Mouse (Mus musculus) heart, adult 8-10 months (tissue): ENCODE measurements around the gene Fgf9. TPM values are rescaled to one million over a fixed set of nuclear protein-coding genes. Genes with fewer than 3 reads are reported as not detected.

ENCODE experiments used
- DNase-seq: peaks from one replicate; pipeline ENCODE4 v3.0.0; 2022; ENCODE audit warnings: low spot score
- total RNA-seq, 4 experiments: library from RNA; stranded (reverse); gene quantifications; 2 replicates each; pipeline ENCODE4 v1.2.4; 2022

The Fgf9 gene
- total RNA-seq, 4 experiments from 2014 or later = 7.3 to 9.1 (median 7.7) TPM

DNA sequence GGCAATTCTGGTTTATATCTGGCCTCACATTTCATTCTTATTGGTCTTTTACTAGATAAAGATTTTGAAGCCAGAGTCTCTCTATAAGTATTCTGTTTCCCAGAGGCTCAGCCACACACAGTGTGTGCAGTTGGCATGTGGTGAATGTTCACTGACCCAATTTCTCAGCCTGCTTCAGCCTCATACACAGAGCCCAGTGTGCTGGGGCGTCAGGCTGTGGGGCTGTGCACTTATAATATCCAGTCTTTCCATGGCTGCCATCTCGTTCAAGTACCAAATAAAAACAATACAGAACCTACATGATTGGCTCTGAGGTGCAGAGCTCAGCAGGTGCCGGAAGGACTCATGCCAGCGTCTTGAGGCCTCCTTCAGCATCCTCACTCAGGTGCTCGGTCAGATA lies 19.1 kb downstream of the Fgf9 start:
- DNase-seq = no peak

DNA sequence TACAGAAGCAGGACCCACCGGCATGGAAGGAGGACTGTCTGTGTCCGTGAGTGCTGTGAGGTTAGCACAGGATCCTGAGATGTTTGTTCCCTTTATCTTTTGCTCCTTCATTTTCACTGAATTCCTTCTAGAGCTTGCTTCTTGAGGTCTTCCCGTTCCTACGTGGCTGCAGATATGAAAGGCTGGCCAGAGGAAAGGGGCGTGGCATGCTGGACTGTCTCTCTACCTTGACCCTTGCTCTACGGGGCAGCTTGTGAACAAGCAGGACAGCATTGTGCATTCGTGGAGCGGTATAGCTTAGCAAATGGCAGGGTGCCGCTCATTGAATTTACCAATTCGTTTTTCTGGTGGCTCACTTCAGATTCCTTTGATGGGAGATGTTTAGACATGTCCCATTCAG lies 21.0 kb downstream of the Fgf9 start:
- no peak for DNase-seq

DNA sequence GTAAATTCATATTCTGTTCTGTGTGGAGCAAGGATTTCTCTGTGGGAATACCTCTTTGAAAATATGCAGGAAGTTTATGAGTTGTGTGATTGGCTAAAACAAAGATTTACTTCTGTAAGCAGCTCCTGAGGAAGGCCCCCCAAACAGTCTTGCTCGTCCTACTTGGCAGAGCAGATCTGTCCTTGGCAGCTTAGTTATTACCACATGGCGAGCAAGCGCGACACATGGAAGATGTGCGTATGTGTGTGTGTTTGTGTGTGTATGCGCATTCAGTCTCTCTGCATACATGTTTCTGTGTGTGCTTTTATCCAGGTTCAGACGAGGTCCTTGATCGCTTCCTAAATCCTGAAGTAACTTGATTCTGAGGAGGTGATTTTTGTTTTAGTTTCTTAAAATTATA lies 29.3 kb downstream of the Fgf9 start:
- DNase-seq = no peak

DNA sequence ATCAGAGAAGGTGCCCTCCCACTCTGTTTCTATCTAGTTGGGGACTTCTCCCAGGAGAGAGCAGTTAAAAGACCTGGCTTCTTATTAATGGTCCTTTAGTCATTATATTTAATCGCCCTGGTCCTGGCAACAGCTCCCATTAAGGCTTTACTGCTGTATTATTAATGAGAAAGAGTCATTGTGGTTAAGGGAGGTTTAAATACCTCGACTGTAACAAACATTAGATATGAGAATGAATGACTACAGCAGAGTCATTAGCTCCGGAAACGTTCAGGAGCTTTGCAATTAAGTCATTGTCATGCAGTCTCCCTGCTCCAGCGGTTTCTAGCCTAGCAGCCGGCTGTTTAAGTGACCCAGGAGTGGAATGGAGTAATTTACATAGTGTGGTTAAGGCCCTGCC lies 31.0 kb downstream of the Fgf9 start:
- no peak for DNase-seq

DNA sequence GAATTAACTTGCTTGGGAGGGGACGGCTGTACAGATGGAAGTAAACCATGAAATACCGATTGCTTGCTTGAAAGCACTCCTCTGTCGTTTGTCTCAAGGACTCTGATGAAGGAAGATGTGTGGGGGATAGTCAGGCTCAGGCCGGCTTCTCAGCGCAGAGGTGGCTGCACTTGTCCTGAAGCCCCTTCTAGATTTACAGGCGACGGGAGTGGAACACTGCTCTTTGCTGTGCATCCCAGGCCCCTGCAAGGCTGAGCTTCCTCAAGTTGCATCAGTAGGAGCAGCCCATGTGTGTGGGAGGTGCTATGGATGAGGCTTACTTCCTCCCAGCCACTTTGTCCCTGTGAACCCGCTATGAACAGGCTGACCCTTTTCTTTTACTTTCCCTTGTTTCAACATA lies 33.9 kb downstream of the Fgf9 start:
- no peak for DNase-seq

DNA sequence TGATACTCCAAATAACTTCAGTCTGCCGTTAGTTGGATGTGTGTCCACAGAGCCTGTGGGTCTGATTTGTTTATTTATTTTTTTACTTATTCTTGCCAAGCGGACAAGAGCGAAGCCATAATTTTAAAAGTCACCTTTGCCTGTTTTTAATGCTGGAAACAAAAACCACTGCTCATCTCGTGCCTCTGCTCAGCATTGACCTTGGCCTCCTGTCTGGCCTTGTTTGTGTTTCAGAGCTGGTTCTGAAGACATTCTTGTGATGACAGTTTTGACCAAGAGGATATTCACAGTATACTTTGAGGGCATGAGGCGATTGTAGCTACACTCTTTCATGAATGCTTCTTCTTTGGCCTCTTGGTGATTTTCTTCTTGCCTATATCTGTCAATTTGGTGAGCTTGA lies 35.2 kb downstream of the Fgf9 start:
- DNase-seq = no peak

DNA sequence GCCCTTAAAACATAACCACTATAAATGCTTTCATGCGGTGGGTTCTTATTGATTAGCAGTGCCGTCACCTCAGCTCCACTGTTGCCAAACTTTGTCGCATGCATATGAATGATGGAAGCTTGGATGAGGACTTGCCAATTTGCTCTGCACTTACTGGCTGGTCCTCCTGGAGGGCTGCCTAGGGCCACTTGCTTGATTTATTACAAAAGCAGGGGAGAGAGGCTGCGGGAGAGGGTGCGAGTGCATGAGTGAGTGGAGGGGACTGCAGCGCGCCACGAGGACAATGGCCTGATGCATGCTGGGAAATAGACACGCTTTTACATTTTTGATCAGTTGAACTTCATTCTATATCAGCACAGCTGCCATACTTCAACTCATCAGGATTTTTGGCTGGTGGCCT lies 39.3 kb downstream of the Fgf9 start:
- no peak for DNase-seq

DNA sequence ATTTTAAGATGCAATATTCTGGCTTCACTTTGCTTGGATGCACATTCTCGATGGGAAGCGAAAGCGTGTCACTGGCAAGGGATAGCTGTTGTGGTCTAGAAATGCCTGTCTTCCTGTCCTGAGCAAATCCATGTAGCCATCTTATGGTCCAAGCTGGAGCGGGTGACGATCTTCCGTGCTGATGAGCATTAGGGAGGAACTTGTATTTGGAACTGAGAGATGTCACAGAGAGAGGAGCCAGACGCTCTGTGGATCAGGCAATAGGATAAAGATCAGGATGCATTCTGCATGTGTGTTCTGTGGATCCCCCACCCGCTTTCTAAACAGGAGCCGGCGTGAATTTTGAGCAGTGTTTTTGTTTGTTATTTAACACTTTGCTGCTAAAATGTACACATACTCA lies 41.2 kb downstream of the Fgf9 start:
- no peak for DNase-seq

DNA sequence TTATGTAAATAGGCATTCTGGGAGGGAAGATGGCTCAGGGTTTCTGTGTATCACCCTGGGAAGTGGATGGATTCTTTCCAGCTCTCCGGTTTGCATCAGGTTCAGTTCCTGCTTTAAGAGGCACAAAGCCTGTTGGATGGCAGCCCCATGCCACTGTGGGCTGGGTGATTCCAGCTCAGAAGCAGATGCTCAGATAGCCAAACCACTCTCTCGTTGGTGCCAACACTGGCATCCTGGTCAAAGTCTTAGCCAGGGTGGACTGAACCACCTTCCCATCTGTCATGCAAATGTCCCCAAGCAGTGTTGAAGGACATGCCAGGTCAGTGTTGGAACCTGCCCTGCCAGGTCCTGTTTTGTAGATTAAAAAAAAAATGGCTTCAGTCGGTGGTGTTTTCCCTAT lies 42.0 kb downstream of the Fgf9 start:
- DNase-seq = no peak

DNA sequence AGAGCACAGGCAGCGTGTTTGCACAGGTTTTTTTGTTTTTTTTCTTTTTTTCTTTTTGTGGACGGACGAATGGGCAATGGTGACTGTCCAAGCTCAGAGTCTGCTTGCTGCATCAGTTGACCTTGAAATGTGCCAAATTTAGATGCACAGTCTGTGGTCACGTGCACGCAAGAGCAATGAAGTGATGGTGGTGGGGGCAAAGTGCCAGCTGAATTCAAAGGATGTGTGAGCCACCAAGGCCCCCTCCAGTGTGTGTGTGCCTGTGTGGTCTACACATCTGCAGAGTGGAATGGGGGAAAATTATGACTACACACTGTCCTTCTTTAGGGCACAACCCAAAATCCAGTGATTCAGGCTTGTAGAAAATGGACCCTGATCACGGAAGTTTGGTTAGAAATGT lies 42.8 kb downstream of the Fgf9 start:
- no peak for DNase-seq

DNA sequence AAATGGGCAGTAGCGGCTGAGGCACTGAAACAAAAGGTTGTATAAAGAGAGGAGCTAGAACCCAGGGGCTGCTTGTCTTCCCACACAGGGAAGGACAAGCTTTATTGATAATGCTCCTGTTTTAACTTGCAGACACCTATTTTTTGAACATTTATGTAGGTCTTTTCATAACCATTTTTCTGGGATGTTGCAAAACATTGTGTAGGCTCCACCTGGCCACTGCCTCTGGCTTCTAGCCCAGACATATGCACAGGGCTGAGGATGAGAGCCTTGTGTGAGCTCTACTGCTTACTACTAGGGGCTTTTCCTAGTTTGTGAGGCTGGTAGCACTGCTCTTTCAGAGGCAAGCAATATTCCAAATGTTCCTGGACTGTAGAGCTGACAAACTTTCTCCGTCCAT lies 43.8 kb downstream of the Fgf9 start:
- no peak for DNase-seq

DNA sequence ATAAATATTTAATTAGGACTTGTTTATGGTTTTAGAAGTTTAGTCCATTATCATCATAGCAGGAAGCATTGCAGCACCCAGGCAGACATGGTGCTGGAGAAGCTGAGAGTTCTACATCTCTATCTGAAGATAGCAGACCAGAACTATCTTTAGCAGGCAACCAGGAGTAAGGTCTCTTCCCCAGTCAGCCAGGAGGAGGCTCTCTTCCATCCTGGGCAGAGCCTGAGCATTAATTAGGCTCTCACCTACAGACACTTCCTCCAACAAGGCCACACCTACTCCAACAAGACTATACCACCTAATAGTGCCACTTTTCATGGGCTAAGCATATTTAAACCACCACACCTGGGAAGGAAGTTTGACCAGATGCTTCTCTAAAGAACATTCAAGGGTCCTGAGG lies 54.3 kb downstream of the Fgf9 start:
- DNase-seq = no peak

DNA sequence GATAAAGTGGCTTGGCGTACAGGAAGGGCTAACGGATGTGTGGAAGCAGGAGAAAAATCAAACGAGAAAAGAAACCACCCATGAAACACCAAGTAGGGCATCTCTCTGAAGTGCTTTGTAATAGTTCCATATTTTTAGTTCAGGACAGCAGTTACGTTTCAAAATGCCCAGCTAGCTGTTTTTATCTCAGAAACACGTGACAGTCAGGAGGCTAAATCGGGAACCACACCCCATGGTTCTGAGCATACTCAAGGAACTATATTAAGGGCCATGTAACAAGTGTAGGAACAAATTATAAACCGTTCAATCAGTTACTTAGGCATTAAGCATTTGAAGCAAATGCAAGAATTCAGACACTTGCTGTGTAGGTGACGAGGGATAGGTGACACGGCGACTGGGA lies 56.2 kb downstream of the Fgf9 start:
- DNase-seq = peak; percentile 44

DNA sequence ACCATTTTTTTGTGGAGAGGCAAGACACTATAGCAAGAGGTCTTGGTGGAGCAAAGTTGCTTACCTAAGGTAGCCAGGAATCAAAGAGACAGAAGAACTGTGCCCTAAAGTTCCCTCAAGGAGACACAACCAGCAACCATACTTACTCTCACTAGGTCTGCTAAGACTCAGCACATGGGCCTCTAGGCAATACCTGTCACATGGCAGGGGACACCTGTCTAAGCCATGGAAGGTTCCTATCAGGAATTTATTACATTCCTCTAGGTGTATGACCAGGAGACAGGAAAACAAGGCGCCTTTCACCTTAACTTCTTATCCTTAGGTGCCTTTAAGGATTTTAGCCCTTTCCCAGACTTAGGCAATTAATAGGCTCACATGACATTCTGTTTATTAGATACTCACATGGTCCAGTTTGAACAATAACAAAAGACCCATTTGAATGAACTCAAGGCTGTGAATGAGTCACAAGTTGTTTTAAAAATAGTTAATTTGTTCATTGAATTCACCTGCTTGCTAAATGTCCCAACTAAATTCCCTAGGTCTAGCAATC lies 69.2 kb downstream of the Fgf9 start:
- DNase-seq = no peak

DNA sequence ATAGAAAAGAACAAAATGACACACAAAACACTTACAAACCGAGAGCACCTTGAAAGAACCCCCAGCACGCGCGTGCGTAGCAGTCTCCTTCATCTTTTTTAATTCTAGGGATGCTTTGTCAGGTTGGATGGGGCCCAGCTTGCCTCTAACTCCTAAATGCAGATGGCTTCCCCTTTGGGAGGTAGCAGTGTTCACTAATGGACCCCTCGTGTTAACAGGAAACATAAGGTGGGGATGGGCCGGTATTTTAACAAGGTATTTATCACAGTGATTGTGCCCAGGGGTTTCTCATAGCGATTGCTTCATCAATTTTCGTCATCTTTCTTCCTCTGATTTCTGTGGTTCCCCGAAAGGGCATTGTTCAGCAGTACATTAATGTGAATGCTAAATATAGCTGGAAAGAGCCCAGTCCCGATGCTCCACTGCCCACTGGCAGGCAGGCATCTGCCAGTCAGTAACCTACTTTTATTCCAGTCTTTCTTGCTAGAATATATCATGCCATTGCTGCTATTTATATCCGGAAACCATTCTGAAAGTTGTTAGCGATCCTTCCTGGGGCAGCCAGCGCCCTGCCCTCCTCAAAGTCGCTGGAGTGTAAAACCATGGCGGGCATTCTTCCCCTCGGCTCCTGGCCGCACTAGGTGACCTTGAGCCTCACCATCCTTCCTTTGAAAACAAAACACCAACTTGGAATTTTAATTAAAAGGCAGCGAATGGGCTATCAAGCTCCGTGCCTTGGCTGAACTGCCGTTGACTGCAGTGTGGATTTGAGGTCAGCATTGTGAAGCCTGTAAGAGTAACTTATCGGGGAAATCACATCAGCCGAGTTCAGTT lies 79.5 kb downstream of the Fgf9 start:
- peak; percentile 3 for DNase-seq

DNA sequence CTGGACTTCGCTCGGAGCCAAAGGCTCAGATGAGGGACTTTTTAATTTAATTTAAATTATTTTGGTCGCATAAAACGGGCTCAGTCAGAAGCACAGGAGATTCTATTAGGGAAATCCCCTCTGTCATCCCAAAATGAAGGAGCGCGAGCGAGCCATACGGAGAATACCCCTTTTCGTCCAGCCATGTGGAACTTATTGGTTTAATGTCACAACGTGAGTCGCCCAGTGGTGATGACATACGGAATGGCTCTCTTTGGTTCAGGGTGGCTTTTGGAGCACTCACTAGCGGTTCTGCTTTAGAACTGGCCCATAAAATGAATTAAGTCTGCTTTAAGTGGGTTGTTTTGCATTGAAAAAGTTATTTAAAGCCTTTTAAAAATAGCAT lies 80.1 kb downstream of the Fgf9 start:
- no peak for DNase-seq

DNA sequence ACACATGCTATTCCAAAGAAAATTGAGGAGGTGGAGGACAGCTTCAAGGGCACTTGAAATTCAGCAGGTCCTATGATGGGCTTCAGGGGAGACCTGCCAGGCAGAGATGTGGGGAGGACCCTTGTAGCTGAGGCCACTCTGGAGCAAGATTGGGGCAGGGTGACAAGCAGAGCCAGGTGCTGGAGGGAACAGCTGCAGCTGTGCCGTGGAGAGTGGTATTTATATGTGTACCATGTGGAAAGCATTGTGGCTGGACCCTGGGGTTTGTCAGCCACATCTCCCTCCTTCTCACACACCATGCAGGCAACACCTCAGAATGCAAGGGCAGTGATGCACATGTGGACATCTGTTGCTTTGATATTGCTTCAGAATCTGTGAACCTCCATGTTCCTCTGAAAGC lies 81.8 kb downstream of the Fgf9 start:
- DNase-seq = no peak

DNA sequence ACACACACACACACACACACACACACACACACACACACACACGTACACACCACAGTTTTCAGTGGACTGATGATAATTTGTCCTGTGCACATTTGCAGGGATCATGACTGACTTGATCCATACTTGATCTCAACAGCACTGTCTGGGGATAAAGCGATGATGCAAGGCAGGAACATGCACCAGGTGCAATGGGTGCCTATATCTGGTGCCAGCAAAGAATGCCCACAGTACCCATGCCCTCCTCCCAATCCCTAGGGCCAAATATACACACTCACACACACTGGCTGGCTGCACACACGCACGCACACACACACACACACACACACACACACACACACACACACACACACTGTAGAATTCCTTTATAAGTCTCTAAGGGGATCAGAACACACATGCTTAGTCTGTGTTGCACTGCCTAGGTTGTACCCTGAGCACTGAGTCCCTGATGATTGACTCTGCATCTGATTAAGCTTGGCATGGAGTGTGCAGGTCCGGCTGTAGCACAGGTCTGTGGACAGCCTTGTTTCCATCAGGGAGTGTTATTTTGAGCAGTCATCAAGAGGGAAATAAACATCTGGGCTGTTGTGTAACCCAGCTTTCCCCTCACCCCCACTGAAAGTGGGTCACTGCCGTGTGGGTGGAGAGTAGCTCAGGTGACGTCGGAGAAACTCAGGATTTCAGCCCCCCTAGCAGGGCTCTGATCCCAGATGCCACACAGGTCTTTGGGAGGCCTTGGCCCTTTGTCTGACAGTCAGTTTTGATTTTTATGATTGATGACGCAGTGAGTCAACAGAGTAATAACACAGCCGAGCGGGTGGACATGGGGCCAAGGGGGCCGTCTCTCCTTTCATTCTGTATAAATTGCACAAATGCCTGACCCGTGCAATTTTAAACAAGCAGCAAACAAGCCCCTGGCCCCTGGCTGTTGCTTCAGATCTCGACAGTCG lies 83.4 kb downstream of the Fgf9 start:
- no peak for DNase-seq

DNA sequence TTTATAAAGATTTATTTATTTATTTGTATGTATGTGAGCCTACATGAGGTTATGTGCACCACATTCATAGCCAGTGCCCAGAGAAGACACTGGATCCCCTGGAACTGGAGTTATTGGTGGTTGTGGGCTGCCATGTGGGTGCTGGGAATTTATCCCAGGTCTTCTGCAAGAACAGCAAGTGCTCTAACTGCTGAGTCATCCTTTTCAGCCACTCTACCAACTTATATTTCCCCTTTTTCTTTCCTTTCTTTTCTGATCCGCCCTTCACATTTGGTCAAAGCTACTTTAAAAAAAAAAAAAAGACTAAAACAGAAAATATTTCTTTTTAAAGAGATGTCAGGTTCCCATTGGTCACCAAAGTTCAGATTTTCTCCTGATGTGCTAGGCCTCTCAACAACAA lies 90.3 kb downstream of the Fgf9 start:
- no peak for DNase-seq
